Mouse (Mus musculus): ENCODE data around the gene Gm10300.
A peak's percentile ranks its signal among the peaks of the same experiment; 100 is the strongest.

Gm10300 gene

DNA sequence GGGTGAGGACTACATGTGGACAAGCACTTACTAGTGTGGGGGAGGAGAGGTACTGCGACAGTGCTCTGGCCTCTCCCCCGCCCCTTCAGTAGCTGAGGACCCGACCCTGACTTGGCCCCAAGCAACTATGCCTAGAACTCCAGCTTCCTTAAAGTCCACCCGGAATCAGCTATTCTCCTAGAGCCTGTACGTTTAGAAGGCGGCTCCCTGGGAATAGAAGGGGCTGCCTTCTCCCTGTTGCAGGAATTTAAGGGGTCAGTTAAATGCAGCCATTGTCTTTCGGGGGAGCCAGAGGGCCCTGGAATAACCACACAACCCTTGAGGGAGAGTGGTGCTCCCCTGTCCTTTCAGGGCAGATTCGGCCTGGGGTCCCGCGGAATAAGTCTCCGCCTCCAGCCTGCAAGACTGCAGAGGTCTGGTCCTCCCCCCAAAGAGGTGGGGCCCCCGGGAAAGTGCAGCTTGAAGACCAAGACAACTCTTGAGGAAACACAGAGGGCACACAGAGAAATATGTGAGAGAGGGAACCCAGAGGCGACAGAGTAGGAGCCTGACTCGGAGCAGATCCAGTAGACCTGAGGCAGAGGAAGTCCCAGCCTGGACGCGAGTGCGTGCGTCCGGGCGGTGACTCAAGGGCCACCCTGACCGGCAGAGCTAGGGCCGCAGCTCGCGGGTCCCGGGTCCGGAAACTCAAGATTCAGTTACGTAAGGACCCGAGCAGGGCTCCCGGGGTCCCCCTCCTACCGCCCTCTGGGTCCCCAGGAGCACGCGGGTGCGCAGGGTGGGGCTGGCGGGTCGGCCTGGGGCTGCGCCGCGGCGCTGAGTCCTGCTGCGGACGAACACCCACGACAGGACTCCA lies at the start of gene Gm10300:
TSS of gene Gm10300 (plus strand) at position 621 of the 856 bp plus-strand sequence.
- DNase-seq (ENCODE audit: low spot score), result no peak

DNA sequence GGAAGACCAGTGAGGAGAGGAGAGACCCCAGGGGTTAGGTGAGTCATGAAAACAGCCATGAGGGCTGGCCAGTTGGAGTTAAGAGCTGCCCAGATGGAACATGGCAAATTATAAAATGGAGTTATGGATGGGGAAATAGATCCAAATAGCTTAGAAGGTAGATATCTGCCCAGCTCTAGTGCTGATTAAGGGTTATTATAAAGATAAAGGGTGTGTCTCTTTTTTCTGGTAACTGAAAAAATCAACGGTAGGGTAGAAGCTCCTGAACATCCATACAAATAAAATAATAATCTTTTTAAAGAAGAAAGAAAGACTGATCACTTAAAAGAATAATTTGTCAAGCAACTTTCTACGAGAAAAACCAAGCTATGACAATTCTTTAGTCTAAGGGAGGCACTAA lies 49.2 kb upstream of the Gm10300 start:
- no peak for DNase-seq (ENCODE audit: low spot score)

DNA sequence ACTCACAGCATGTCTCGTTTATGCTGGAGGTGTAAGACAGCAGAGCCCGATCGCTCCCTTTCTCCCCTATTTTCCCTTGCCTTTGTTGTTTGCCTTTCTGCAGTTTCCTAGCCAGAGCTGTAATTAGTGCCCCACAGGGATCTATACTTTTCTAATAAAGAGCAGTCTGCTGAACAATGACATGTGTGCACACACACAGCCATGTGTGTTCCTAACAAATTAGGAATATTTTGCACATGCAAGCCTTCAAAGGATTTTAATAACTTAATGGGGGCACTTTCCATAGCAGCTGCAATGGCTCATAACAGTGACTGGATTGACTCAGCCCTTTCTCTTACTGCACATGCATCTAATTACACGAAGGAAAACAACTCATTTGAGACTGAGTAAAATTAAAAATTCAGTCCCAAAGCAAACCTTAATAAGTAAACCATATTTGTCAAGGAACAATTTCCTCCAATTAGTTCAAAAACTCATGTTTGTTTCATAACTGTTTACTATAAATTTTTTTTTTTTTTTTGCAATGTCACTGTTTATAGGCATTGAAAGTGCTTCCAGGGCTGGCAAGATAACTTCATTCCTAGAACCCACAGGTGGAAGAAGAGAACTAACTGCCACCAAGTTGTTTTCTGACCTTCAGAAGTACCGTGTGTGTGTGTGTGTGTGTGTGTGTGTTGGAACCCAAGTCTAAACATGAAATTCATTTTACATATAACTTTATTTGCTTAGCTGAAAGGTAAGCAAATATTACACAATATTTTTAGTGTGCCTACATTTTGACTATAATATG lies 48.6 kb upstream of the Gm10300 start:
- DNase-seq (ENCODE audit: low spot score), result no peak

DNA sequence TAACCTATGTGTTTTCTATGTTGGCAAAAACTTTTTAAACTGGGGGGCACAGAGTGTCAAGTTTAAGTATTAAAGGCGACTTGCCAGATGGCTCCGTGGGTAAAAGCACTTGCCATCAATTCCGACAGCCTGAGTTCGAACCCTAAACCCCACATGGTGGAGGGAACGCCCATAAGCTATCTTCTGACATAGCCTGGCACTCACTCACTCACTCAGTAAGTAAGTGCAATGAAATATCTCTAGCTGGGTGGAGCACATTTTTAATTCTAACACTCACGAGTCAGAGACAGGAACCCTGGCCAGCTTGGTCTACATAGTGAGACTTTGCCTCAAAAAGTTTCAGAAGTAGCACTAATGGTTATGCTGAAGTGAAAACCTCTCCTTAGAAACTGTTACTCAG lies 47.3 kb upstream of the Gm10300 start:
- no peak for DNase-seq (ENCODE audit: low spot score)

DNA sequence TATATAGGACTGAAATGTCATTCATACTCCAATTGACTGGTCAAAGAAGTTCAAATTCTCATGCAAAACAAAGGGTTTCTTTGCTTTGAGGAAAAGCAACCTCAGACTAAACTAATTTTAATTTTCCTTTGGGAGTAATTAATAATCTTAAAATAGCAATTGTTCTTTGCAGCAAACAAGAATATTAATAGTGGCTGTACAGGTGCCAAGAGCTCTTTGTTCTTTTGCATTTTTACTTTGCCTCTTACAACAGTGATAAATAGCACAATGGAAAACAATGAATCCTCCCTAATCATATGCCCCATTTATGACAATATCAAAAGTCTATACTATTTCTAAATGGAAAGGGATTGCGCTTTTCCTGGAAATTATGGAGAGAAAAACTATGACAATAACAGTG lies 46.7 kb upstream of the Gm10300 start:
- no peak for DNase-seq (ENCODE audit: low spot score)

DNA sequence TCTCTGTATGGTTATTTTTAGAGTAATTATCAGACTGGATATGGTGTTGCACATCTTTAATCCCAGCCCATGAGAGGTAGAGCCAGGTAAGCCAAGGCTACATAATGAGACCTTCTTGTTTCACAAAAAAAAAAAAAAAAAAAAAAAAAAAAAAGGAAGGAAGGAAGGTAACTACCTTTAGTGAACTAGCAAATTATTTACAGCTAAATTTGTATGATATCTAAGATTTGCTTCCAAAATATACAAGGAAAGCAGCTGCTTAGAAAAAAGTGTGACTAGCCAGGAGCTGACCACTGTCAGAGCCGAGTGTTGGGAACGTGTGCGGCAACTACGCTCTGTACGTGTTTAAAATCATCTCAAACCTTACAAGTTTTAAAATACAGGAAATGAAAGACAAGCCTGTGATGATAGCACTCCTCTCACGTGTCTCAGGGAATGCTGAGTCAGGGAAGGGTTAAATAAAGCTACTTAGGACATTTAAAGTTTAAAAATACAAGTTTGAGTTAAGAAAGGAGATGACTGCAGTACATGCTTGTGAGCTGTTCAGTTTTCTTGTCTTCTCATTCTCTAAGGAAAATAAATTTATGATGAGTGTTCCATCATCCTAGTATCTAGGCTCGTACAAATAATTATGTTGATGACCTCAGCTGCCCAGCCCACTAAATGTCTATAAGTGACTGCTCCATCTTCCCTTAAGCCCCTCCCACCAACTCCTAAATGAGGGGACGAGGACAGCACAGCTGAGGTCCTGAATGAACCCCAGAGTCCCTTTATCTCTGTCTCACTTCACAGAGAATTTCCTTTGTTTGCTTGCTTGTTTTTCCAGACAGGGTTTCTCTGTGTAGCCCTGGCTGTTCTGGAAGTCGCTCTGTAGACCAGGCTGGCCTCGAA lies 44.4 kb upstream of the Gm10300 start:
- no peak for DNase-seq (ENCODE audit: low spot score)

DNA sequence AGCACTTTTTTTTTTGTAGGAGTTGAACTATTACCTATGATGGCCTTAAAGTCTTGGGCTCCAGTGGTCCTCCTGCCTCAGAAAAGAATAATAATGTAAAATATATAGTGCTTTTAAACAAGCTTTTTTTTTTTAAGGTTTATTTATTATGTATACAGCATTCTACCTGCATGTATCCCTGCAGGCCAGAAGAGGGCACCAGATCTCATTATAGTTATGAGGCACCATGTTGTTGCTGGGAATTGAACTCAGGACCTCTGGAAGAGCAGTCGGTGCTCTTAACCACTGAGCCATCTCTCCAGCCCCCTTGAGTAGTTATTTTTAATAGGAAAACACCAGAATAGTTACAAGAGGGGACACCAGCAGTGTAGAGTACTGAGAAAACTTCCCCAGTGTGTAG lies 41.3 kb upstream of the Gm10300 start:
- DNase-seq (ENCODE audit: low spot score), result no peak

DNA sequence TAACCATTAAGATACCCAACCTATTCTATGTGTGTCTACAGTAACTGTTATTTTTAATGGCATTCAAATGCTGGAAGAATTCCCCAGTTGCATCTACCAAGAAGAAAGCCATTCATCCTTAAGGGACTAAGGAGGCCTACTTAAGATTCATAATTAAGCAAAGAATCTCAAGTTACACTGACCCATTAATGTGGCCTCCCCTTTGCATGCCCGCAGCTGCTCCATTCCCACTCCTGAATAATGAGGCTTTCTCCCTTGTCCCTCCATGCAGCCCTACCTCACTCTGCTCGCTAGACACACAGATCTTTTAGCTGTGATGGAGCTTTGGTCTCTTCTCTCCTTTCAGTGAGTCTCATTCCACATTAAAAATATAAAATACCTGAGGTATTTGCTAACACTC lies 40.3 kb upstream of the Gm10300 start:
- no peak for DNase-seq (ENCODE audit: low spot score)

DNA sequence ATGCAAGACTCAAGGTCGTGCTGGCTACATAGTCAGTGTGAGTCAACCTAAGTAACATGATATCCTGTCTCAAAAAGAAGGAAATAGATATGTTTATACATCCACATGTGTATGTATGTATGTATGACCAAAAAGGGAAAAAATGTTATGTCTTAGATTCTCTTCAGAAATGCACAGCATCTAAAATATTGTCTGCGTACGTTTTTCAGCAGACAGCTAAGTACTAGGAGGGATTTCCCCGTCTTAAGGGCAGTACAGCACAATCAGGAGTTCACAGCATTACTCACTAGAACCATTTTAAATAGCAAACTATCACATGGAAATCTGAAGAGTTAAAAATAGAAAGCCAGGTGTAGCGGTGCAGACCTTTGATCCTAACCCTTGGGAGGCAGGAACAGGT lies 37.4 kb upstream of the Gm10300 start:
- DNase-seq (ENCODE audit: low spot score), result no peak

DNA sequence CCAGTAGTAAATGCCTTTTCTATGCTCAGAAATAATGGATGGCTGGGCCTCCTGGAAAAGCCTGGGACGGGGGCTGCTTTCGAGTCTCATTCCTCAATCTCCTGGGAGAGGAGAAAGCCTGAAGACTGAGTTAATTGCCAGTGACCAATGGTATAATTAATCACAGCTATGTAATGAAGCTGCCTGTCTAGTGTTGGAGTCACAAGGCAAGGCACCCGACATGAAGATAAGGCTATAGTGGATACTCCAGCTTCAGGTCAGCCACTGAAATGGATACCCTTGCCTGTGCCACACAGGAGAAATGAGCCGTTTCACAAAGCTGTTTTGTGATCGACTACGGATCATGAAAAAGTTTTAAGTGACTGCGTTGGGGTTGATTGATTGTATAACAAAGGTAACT lies 36.5 kb upstream of the Gm10300 start:
- no peak for DNase-seq (ENCODE audit: low spot score)

DNA sequence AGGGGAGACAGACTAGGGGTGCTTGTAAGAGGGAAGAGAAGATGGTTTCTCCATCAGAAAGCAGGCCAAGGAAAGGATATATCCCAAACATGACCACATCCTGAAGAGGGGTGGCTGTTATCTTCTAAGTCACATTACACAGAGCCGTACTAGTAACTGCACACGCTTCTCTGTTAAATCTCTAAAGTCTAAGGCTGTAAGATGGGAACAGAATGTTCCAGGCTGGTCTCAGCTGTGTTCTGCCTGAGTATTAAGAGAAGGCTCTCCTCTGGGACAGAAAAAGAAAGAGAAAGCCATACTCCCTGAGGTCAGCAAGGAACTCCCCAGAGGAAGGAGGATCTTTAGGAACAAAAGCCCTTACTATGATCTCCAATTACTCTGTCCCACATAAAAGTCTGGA lies 35.7 kb upstream of the Gm10300 start:
- DNase-seq (ENCODE audit: low spot score), result no peak

DNA sequence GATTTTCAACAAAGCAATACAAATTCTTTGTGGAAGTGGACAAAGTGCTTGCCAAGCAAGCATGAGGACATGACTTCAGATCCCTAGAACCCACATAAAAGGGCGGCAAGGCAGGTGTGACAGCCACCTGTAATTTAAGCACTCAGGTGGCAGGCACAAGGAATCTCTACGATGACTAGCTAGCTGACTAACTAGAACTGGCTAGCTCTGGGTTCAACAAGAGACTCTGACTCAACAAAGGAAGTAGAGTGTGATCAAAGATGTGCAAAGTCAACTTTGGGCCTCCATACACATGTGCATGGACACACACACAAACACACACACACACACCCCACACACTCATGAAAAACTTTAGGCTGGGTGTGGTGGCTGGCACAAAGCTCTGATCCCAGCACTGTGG lies 35.0 kb upstream of the Gm10300 start:
- no peak for DNase-seq (ENCODE audit: low spot score)

DNA sequence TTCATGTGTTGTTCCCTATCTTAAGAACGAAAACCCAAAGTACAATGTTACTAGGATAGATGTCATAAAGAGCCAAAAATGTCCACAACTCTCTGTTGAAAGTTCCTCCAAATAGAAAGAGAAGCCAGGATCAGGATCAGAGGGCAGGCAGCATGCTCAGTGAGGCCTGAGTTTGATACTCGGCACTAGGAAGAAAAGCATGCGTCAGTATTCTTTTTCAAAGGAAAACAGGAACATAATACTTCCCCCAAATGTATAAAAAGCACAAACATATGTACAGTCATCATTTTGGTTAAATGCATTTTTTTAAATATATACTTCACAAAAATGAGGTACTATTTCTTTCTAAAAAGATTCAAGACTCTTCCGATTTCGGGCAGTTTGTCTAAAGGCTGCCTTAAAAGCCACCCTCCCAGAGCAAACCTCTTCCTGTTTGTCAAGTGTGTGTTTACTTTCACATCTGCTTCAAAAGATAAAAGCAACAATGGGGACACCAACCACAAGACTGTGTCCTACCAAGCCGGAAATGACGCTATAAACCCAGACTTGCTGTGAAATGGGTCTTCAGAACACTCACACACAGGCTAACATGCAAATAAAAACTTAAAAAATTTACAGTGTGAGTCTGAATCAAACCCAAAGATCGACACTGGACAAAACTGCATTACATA lies 34.4 kb upstream of the Gm10300 start:
- peak; percentile 35 for DNase-seq (ENCODE audit: low spot score)

DNA sequence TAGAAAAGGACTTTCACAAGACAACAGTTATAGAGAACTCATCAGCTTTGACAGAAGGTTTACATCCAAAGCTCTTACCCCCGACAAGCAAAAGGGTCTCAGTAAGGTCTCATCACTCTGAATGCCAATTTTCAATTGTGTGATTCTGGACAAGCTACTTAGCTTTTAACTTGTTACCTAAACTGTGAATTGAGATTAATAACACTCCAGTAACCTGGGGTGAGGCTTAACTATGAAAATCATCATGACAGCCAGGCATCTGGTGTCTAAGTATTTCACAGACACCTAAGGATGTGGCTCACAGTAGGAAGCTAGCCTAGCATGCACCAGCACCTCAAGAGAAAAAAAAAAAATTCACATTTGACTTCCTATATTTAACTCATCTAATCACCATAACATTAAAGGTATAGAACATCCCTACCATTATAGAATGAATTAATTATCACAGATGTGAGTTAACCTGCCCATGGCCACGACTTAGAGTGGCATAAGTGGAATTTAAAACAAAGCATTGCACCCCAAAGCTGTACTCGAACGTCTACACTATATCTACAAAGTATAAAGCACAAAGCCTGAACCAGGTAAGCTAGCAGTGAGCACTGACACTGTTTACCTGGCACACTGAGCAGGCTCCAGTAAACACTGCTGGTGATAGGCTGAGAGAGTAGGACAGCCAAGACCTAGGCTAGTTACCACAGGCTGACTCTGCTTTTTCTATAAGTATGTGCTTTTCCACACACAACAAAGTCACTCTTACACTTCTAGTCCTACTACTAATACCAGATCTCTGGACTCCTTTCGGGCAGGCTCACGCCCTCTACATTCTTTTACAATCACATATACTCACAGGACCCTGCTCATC lies 32.8 kb upstream of the Gm10300 start:
- DNase-seq (ENCODE audit: low spot score), result no peak

DNA sequence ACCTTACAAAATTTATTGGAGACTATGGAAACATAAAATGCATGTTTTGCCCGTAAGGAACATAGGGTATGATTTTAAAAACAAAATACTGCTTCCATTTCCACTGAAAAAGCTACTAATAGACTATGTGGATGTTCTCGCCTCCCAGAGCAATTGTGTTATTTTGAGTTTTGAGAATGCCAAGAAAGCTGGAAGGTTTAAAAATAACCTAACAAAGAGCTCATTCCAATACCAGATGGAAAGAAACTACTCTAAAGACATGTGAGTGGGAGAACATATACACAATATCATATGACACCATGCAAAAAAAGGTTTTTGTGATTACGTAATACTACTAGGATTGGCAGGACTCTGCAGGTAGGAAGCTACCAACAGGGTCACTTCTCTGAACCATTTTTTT lies 30.8 kb upstream of the Gm10300 start:
- no peak for DNase-seq (ENCODE audit: low spot score)

DNA sequence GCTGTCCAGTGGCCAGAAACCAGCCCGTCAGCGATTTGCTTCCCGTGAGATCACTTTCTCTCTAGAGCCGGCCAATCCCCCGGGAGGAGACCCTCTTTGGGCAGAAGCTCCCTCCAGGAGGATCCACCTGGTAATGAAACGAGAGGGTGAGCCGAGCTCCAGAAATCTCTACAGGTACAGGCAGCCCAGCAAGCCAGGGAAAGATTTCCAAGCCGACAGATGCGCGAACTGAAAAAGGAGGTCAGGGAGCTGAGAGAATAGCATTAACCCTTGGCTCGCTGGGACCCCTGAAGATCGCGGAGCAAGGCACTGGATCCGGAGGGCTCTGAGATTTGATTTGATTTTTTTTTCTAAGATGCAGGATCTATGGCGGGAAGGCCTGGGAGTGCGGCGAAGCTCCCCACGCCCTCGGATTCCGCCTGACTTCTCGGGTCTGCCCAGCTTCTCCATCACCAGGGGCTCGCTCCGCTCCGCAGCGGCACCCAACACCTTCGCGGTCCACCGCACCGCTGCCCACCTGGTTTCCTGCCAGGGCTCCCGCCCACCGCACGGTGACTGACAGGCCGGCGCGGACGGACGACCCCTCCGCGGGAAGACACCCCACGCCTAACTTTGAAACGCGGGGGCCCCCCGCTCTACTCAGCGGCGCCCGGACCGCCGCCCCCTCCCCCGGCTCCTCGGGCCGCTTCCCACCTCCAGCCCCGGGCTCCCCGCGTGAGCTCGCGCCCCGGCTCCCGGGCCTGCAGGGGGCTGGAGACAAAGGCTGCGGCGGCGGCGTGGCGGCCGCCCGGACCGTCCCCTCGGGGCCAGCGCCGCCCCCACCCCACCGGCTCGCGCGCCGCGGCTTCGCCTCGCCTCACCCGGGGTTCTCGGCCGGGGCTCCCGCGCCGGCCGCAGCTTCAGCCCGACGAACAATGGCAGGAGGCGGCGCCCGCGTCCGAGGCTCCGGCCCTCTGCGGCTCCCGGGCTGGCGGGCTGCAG lies 26.2 kb upstream of the Gm10300 start:
- DNase-seq (ENCODE audit: low spot score), result peak; percentile 21

DNA sequence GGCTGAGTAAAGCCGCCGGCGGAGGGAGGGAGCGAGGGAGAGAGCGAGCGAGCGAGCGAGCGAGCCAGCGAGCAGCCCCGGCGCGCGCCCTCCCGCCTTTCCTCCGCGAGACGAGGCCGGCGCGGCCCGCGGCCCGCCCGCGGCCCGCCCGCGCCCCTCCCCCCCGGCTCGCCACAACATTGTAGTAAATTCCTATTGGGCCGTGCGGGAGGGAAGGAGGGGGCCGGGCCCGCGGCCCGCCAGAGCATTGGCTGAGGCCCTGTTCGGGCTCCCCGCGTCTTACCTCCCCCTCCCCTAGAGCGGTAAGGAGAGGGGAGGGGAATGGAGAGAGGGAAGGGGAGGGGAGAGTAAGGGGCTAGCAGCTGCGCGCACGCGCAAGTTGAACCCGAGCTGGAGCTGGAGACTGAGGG lies 25.5 kb upstream of the Gm10300 start:
- peak; percentile 82 for DNase-seq (ENCODE audit: low spot score)

DNA sequence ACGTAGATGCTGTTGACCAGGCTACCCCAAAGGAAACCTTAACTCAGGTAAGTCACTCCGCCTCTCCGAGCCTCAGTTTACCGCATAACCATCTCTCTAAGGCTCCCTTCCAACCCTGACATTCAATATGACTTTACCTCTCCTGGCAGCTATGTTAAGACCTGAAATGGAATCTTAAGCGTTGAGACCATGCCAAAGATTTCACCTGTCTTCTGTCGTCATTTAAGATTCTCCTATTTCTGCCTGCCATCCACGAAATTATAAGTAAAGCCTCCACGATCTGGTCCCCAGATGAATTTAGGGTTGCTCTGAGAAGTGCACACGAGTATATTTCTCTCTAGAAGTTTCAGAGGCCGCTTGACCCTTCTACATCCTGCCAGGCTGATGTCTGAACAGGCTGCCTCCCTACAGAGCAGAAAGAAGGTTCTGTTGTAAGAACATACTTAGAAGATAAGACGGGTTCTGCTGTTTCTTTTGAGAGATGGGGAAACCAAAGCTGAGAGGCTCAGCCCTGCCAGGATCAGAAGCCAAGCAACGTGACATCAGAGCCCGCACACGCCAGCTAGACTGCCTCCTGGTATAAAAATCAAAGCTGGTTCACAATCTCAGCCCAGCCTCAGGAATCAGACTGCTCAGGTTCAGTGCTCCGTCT lies 24.8 kb upstream of the Gm10300 start:
- DNase-seq (ENCODE audit: low spot score), result no peak
